Mouse (Mus musculus) layer of hippocampus, postnatal 36 days (tissue): Measurements from ENCODE around the gene Cdk6. TPM values are rescaled to one million over a fixed set of nuclear protein-coding genes. Genes with fewer than 3 reads are reported as not detected.
A peak's percentile ranks its signal among the peaks of the same experiment; 100 is the strongest.
"Not testable (repeated sequence)": the region's sequence is repeated elsewhere in the genome, so short reads cannot be mapped to it uniquely, and the experiment has no call there.

ENCODE experiments used
- DNase-seq, 2 experiments: peaks; one replicate each; pipeline ENCODE4 v3.0.0; 2022
- total RNA-seq, 2 experiments: library from RNA; stranded (reverse); gene quantifications; 2 replicates each; pipeline ENCODE4 v1.2.3; 2021

Cdk6 gene
- 1 to 10 TPM; 4.4 to 4.6 TPM for total RNA-seq

- peak; percentile 20 to 23 for DNase-seq
These were observed at the start of gene Cdk6 for GRCm38 (mm10) chr5:3341111-3341911. Gene Cdk6, plus strand, starts transcription at chr5:3341485.

- no peak for DNase-seq
These were observed 47.6 kb upstream of the Cdk6 start for GRCm38 (mm10) chr5:3293666-3294065.

- DNase-seq, result no peak
These were observed 40.4 kb upstream of the Cdk6 start for GRCm38 (mm10) chr5:3300801-3301457.

DNA sequence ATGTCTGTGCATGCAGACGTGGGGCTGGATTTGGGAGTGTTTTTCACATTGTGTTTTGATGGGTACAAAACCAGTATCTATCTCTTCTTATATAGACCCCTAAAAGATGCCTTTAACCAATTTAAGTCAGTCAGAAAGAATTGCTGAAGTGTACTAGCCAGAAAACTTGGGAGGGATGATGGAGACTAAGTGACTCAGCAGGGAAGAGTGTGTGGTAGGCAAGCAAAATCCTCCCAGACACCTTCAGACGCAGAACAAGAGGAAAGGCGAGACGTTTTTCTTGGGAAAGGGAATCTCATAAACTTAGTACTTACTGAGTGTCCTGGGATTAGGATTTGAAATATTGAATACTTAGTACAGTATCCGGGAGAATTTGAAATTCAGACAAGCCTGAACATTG lies 39.8 kb upstream of the Cdk6 start:
- DNase-seq, result no peak

DNA sequence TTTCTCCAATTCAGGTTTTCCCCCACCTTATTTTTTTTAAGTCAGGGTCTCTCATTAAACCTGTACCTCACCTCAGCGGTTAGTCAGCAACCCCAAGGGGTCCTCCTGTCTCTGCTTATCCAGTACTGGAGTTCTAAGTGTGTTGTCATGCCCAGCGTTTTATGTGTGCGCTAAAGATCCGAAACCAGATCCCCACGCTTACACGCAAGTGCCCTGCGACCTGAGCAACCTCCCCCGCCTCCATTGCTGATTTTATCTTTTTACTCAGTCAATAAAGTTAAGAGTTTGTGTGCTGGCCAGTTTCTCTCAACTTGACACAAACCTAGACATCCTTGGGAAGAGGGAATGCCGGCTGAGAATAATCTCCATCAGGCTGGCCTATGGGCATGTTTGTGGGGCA lies 37.4 kb upstream of the Cdk6 start:
- no peak for DNase-seq

- DNase-seq, result no peak
These were observed 35.1 kb upstream of the Cdk6 start for GRCm38 (mm10) chr5:3306146-3306545.

GRCm38 (mm10) chr5:3309122-3309521 lies 32.2 kb upstream of the Cdk6 start:
- DNase-seq, result no peak

DNA sequence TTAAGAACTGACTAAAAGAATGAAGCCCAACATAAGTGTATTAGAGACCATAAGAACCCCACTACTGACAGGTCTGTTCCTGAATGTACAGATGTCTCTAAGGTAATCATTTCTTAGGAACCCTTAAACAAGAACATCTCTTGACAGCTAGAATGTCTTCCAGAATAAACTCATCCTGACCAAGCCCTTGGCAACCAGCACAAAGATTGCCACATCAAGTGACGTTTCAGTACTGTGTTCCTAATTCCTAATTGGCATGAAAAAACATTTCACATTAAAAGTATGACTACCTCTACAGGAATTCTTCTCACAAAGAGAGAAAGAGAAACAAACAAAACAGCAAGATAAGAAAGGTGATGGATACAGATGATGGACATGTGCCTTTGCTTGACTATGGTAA lies 31.7 kb upstream of the Cdk6 start:
- DNase-seq, result no peak

DNA sequence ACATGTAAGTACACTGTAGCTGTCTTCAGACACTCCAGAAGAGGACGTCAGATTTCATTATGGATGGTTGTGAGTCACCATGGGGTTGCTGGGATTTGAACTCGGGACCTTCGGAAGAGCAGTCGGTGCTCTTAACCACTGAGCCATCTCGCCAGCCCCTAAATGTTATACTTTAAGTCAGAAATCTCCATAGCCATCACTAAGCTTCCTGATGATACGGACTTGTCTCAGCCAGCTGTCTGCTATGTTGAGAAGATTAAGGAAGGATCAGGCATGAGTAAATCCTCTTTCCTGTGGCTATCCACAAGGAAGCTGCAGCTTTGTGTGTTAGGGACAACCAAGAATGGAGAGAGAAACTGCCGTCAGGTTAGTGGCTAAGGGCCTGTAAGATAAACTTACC lies 30.1 kb upstream of the Cdk6 start:
- not testable (repeated sequence) for DNase-seq

- DNase-seq, result not testable (repeated sequence)
These were observed 23.6 kb upstream of the Cdk6 start for GRCm38 (mm10) chr5:3317724-3318123.

- DNase-seq, result no peak
These were observed 21.1 kb upstream of the Cdk6 start for GRCm38 (mm10) chr5:3320225-3320624.

DNA sequence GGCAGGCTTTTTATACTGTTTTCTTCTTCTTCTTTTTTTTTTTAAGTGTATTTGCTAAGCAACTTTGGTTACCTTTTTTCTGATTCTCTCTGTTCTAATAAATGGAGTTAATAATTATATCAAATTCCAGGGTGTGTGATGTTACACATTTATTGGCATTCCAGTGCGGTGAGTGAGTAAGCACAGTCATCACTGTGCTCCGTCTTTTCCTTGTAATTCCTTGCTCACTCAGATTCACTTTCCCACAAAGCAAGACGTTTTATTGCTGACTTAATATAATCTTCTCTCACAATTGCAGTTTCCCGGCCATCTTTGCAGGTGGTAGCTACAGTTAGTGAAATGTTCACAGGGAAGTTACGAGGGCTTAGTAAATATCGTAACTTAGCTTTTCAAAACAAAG lies 19.2 kb upstream of the Cdk6 start:
- DNase-seq, result no peak

DNA sequence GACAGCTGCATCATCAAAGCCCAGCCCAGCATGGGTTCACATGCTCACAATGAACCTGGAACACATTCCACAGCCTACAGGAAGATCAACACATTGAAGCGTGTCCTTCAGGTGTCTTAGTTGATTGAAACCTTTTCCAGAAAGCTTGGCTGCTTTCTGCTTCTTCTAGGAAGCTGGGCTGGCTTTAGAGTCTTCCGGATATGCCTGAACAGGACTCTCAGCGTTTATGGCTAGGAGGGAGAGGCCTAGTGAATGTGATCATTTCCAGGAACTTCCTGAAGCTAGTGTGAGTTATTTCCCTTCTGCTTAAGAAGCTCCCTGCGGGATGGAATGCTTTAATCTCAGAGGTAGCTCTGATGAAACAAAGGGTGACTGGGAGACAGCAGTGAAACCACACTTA lies 17.2 kb upstream of the Cdk6 start:
- no peak for DNase-seq

DNA sequence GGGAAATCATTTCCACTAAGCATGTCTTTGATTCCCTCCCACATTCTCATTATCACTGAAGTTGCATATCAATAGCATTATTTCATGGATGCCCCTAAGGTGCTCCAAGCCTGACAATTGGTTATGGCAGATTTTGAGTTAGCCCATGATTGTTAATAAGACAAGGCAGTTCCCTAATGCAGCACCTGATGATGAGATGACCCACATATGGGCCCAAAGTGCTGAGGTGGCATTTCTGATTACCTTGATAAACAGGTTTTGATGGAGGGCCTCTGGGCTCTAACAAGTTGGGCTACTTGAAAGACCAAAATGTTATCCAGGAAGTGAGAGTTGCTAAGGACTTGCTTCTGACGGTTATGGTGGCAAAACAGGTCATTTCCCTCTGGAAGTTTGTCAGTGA lies 11.9 kb upstream of the Cdk6 start:
- DNase-seq, result no peak

DNA sequence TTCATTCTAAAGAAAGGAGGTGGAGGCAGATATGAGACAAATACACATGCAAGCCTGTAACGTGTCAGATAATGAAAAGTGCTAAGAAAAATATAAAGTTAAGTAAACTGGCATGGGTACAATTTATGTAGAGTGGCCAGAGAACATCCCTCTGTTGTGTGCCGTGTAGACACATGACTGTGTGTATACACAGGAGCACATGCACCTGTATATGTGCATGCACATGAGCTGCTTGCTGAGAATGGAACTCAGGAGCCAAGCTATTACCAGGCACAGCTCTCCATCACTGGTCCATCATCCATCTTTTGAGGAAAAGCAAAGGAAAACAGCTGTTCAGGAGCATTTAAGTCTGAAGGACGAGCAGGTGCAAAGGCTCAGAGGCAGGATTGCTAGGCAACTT lies 10.4 kb upstream of the Cdk6 start:
- no peak for DNase-seq

- DNase-seq, result not testable (repeated sequence)
These were observed 8.3 kb upstream of the Cdk6 start for GRCm38 (mm10) chr5:3333019-3333418.

- DNase-seq, result not testable (repeated sequence)
These were observed 786 bp upstream of the Cdk6 start for GRCm38 (mm10) chr5:3340340-3341058.

DNA sequence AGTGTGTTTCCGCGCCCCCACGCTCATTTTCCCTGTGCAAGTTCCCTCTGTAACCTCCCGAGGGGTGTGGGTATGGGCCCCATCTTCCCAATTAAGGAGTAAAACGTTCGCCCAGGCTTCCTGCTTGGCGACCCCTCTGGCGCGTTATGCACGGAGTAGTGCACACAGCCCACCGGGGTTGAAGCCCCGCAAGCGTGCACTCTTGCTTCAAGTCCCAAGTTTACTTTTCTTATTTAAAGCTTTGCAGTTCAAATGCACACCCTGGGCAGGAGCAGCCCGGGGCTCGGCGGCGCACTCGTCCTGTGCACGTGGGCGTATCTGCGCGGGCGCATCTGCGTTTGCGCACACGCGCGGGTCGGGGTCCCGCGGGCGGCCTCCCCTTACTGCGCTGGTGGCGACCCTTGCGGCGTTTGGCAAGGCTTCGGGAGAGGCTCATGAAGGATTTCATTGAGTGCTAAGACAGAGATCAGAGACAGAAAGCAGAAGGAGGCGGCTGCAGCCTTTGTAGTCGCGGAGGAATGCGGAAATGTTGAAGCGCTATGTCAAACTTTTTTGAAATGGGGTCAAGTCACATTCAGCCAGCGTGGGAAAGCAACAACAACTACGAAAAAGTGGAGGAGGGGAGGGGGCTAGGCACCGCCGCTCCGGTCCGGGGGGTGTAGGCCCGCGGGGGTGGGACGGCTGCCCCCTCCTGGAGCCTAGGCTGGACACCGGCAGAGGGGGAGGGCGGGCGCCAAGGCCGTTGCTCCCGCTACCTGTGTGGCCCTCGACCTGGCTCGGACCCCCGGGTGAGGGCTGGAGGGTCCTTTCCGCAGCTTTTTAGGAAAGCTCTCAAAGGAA lies 866 bp downstream of the Cdk6 start:
- DNase-seq, result peak; percentile 35 to 37

GRCm38 (mm10) chr5:3342771-3343565 lies 1.7 kb downstream of the Cdk6 start:
- DNase-seq, result peak; percentile 16 to 19

GRCm38 (mm10) chr5:3343566-3344080 lies 2.3 kb downstream of the Cdk6 start:
- peak; percentile 38 to 44 for DNase-seq

DNA sequence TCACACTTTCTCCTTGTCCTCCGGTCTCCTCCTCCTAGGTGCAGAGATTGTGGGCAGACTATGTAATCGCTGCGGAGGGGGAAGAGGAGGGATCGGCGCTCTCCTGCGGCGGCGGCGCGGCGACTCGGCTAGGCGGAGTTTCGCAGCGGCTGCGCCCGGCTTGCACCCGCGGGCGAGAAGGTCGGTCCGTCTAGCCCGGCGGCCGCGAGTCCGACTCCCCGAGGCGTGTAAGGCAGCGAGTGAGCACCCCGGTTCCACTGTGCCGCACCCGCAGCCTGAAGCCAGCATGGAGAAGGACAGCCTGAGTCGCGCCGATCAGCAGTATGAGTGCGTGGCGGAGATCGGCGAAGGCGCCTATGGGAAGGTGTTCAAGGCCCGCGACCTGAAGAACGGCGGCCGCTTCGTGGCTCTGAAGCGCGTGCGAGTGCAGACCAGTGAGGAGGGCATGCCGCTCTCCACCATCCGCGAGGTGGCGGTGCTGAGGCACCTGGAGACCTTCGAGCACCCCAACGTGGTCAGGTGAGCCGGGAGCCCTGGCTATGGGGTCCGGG lies 2.9 kb downstream of the Cdk6 start:
- peak; percentile 57 to 73 for DNase-seq
